Mouse (Mus musculus): Measurements from ENCODE around the gene Gng12.

DNA sequence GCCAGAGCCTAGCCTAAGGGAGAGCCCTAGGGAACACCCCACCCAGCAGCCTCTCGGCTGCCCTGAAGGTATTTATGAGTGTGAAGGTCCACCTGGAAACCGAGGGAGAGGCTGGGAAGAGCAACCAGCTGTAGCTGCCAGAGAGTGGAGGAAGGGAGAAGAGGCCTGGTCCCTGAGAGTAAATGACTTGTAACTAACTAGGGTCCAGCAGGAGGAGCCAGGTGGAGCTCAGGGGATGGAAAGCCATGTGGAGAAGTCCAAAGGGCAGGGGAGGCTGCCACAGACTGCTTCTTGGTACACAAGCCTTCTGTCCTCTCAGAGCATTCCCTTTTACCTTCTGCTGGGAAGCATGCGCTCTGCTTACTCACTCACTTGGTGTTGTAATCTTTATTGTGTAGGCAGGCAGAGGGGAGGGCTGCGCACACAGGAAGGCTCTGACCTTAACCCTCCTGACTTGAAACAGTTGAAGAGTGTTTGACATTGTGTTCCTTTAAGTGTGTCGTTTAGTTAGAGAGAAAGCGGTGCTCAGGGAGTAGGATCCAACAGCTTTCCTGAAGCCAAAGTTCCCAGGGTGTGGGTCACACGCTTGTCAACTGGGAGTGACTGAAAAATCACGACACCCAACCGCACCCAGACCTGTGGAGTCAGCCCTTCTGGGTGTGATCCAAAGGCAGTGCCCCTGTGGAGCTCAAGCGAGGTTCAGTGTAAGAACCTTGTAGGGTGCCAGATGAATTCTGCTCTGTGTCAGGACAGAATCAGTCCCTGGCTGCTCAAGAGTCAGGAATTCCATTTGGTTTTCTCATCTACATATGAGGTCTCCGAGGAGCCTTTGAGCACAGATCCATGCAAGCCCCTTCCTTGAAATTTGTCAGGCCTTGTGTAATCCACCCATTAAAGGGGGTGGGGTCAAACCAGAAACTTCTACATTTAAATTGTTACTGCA, 14.6 kb downstream of the Gng12 start:
- TF ChIP-seq CTCF (IDR thresholded peaks at IDR 0.05; ENCODE audit: low read depth) = no peak
- TF ChIP-seq EP300 (IDR thresholded peaks at IDR 0.05; ENCODE audit: low read depth) = no peak

Measured in liver, embryonic 14.5 days (tissue).